Mouse (Mus musculus) hematopoietic stem cell, adult 5-6 weeks (primary cell): Measurements from ENCODE around the gene Prkar1a. TPM values are rescaled to one million over a fixed set of nuclear protein-coding genes. Genes with fewer than 3 reads are reported as not detected.

Experiments
- ATAC-seq, 2 experiments: fragments of 125-278 bp in 1 of 2; replicated peaks in 1 of 2; 2 replicates each; pipeline ENCODE4 v1.8.0; 2016 to 2017; ENCODE audit warnings: inconsistent platforms in 2 of 2, mild to moderate bottlenecking in 2 of 2, moderate number of reproducible peaks in 2 of 2, low read depth in 1 of 2, moderate TSS enrichment in 1 of 2; ENCODE audit not compliant: low FRiP score in 2 of 2, poor library complexity in 2 of 2, severe bottlenecking in 2 of 2, insufficient read depth in 1 of 2, low TSS enrichment in 1 of 2
- total RNA-seq: library from RNA; stranded (forward); fragments of 172-1452, 232-1000 nt; gene quantifications from 2 replicates; pipeline ENCODE4 v1.2.3, GENCODE M21; 2017

Gene Prkar1a
- total RNA-seq, result 129 and 145 TPM in 2 replicates

GRCm38 (mm10) chr11:109649206-109649605 lies at the start of gene Prkar1a:
Gene Prkar1a (plus strand): TSS chr11:109649405.
- no peak for ATAC-seq

GRCm38 (mm10) chr11:109607600-109607999 lies 41.6 kb upstream of the Prkar1a start:
- no peak for ATAC-seq

- no peak for ATAC-seq
Observed at GRCm38 (mm10) chr11:109608976-109609625, 40.1 kb upstream of the Prkar1a start.

GRCm38 (mm10) chr11:109610046-109610794 lies 39.0 kb upstream of the Prkar1a start:
- ATAC-seq, result no peak

- ATAC-seq, result peak in 1 of 2 experiments; percentile 18; a peak in 2 of 4 replicates
Observed at GRCm38 (mm10) chr11:109610795-109611302, 38.4 kb upstream of the Prkar1a start.

GRCm38 (mm10) chr11:109611303-109612149 lies 37.7 kb upstream of the Prkar1a start, which contains the start of gene Wipi1:
Gene Wipi1 (minus strand): TSS chr11:109611967.
- peak; percentile 84 to 89 for ATAC-seq

- ATAC-seq, result no peak
Observed at GRCm38 (mm10) chr11:109612871-109613529, 36.2 kb upstream of the Prkar1a start.

- no peak for ATAC-seq
Observed at GRCm38 (mm10) chr11:109615286-109615685, 33.9 kb upstream of the Prkar1a start.

- no peak for ATAC-seq
Observed at GRCm38 (mm10) chr11:109616352-109616751, 32.9 kb upstream of the Prkar1a start.

- ATAC-seq, result no peak
Observed at GRCm38 (mm10) chr11:109616766-109617165, 32.4 kb upstream of the Prkar1a start.

- ATAC-seq, result peak in 1 of 2 experiments; percentile 44; a peak in 1 of 4 replicates
Observed at GRCm38 (mm10) chr11:109619055-109619454, 30.1 kb upstream of the Prkar1a start.

- no peak for ATAC-seq
Observed at GRCm38 (mm10) chr11:109620356-109620755, 28.8 kb upstream of the Prkar1a start.

- ATAC-seq, result peak; percentile 72 to 82; a peak in 3 of 4 replicates
Observed at GRCm38 (mm10) chr11:109621183-109621582, 28.0 kb upstream of the Prkar1a start.

GRCm38 (mm10) chr11:109622518-109623037 lies 26.6 kb upstream of the Prkar1a start:
- ATAC-seq, result peak; percentile 13 to 30; a peak in 3 of 4 replicates

GRCm38 (mm10) chr11:109623238-109623637 lies 26.0 kb upstream of the Prkar1a start:
- ATAC-seq, result no peak

- ATAC-seq, result no peak
Observed at GRCm38 (mm10) chr11:109627648-109628047, 21.6 kb upstream of the Prkar1a start.

- ATAC-seq, result no peak
Observed at GRCm38 (mm10) chr11:109628099-109628498, 21.1 kb upstream of the Prkar1a start.
